11 mouse cellular contexts compared by ENCODE assay signal in the genomic region with DNA sequence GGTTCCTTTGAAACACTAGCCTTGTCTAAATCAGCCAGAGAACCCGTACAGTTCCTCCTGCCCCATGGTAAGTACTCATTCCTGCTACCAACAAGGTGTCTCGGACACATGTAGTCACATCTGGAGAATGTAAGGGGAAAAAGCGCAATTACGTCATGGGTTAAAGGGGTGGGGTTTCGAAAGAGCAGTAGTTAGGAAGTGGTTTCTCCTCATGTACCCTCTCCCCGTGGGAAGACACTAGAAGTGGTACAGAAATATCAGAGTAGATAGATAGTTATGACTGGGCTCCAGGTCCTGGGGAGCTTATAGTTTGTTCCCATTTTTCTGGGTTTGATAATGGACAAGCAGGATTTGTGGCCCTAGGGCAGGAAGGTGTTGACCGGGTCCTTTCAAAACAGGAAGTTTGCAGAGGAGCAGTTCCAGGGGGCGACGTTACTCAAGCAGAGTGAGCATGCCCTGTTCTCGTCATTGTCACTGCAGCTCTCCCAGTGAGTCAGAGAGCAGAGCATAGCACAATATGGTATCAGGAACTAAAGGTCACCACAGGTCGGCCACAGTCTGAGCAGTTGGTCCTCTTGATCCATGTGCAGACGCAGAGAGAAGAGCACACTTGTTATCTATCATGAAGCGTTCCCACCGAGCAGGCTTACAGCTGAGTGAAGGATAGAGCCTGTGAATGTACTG. TPM values are rescaled to one million over a fixed set of nuclear protein-coding genes. Genes with fewer than 3 reads are reported as not detected.
DNase-seq lines count a peak whose midpoint lies in the region; ATAC-seq and TF ChIP-seq lines count a peak whose summit lies in the region.
"Had no signal": no experiment of that assay in that cellular context is flagged by ENCODE, and none has a peak within 500 bp of the region (broad histone marks: within the 10 kb centered on the region; RNA-seq: fewer than 3 reads in every experiment).

No protein-coding gene starts in this region.

- WGBS in heart, embryonic 12.5 days, result 51% methylated on average over 14 of the region's 14 CpGs
- WGBS in thymus, adult 2 months, result 47% methylated on average over 14 of the region's 14 CpGs
- 35% methylated on average over 14 of the region's 14 CpGs for WGBS in liver, embryonic 14.5 days (ENCODE audit: insufficient replicate concordance)
- WGBS in heart, embryonic 11.5 days (ENCODE audit: insufficient replicate concordance), result 60% methylated on average over 14 of the region's 14 CpGs

- 0 out of 2 replicates have a peak, but pooled peaks have one; percentile 41 for ATAC-seq in heart, embryonic 12.5 days (ENCODE audit: insufficient number of reproducible peaks, low FRiP score)
- ATAC-seq in liver, embryonic 14.5 days (ENCODE audit: insufficient read depth), result 0 out of 2 replicates have a peak, but pooled peaks have one; percentile 15
- no peak for ATAC-seq in heart, embryonic 11.5 days (replicated peaks; ENCODE audit: insufficient number of reproducible peaks, low FRiP score, low TSS enrichment)

- 0 out of 2 replicates have a peak overlapping the region, but pooled peaks have one; percentile 4 for H3K27ac ChIP-seq in heart, embryonic 12.5 days (ENCODE audit: poor library complexity, severe bottlenecking)
- no peak overlapping the region for H3K27ac ChIP-seq in thymus, adult 2 months (ENCODE audit: control insufficient read depth, insufficient read depth, low read length)
- no peak overlapping the region for H3K27ac ChIP-seq in liver, embryonic 14.5 days
- H3K27ac ChIP-seq in heart, embryonic 11.5 days (ENCODE audit: low read depth, low read length), result no peak overlapping the region
- H3K27ac ChIP-seq: limb, embryonic 10.5 days had no signal

- H3K9ac ChIP-seq in heart, embryonic 12.5 days, result no peak overlapping the region
- no peak overlapping the region for H3K9ac ChIP-seq in liver, embryonic 14.5 days (replicated peaks)
- H3K9ac ChIP-seq in heart, embryonic 11.5 days (ENCODE audit: low read depth, low read length), result no peak overlapping the region

- H3K4me2 ChIP-seq in heart, embryonic 12.5 days, result no peak overlapping the region
- no peak overlapping the region for H3K4me2 ChIP-seq in liver, embryonic 14.5 days (ENCODE audit: low read depth)
- no peak overlapping the region for H3K4me2 ChIP-seq in heart, embryonic 11.5 days

- no peak overlapping the region for H3K4me3 ChIP-seq in heart, embryonic 12.5 days
- H3K4me3 ChIP-seq in thymus, adult 2 months (ENCODE audit: control insufficient read depth, insufficient read depth, low read length), result no peak overlapping the region
- H3K4me3 ChIP-seq in liver, embryonic 14.5 days (ENCODE audit: insufficient read depth in 1 of 2, low read depth in 2 of 2, low read length in 2 of 2), result no peak overlapping the region
- H3K4me3 ChIP-seq in heart, embryonic 11.5 days (ENCODE audit: low read depth, low read length), result no peak overlapping the region
- H3K4me3 ChIP-seq: erythroblast, embryonic 14.5 days; limb, embryonic 10.5 days had no signal

- H3K9me3 ChIP-seq in heart, embryonic 12.5 days (replicated peaks), result no peaks in the 10 kb centered on the region
- no peaks in the 10 kb centered on the region for H3K9me3 ChIP-seq in liver, embryonic 14.5 days (ENCODE audit: control insufficient read depth, low read length)
- no peaks in the 10 kb centered on the region for H3K9me3 ChIP-seq in heart, embryonic 11.5 days (replicated peaks; ENCODE audit: control insufficient read depth, low read length)
- H3K9me3 ChIP-seq: limb, embryonic 10.5 days had no signal

- H3K27me3 ChIP-seq in heart, embryonic 12.5 days (replicated peaks), result no peaks in the 10 kb centered on the region
- H3K27me3 ChIP-seq in thymus, adult 2 months (ENCODE audit: control insufficient read depth, insufficient read depth, low read length), result no peaks in the 10 kb centered on the region
- H3K27me3 ChIP-seq in liver, embryonic 14.5 days (ENCODE audit: control insufficient read depth, insufficient read depth, low read length), result no peaks in the 10 kb centered on the region
- H3K27me3 ChIP-seq in heart, embryonic 11.5 days (ENCODE audit: control insufficient read depth, insufficient read depth, low read length), result no peaks in the 10 kb centered on the region

- H3K4me1 ChIP-seq in heart, embryonic 12.5 days (replicated peaks), result no peaks in the 10 kb centered on the region
- H3K4me1 ChIP-seq in thymus, adult 2 months (replicated peaks; ENCODE audit: control insufficient read depth, insufficient read depth, low read length), result peaks cover 4% of the 10 kb centered on the region
- no peaks in the 10 kb centered on the region for H3K4me1 ChIP-seq in liver, embryonic 14.5 days (replicated peaks; ENCODE audit: control insufficient read depth in 2 of 2, insufficient read depth in 2 of 2, low read length in 1 of 2)
- no peaks in the 10 kb centered on the region for H3K4me1 ChIP-seq in heart, embryonic 11.5 days (ENCODE audit: control insufficient read depth, insufficient read depth, low read length)

- H3K36me3 ChIP-seq in heart, embryonic 12.5 days, result peaks cover 84% of the 10 kb centered on the region
- H3K36me3 ChIP-seq in thymus, adult 2 months (ENCODE audit: control insufficient read depth, insufficient read depth, low read length), result no peaks in the 10 kb centered on the region
- H3K36me3 ChIP-seq in liver, embryonic 14.5 days (replicated peaks; ENCODE audit: control insufficient read depth, insufficient read depth, low read depth), result no peaks in the 10 kb centered on the region
- H3K36me3 ChIP-seq in heart, embryonic 11.5 days (ENCODE audit: control insufficient read depth, insufficient read depth, low read length), result peaks cover 24% of the 10 kb centered on the region

- TF ChIP-seq EP300 in liver, embryonic 14.5 days (IDR thresholded peaks at IDR 0.05; ENCODE audit: low read depth), result no peak

- no peak for TF ChIP-seq POLR2A in thymus, adult 2 months (IDR thresholded peaks at IDR 0.05; ENCODE audit: control insufficient read depth, extremely low read depth, insufficient read depth, low read length, poor library complexity)

- no peak for DNase-seq in heart, postnatal 10 days
- peak; percentile 6 for DNase-seq in thymus, adult 2 months
- DNase-seq in thymus, postnatal 10 days (ENCODE audit: low spot score in 2 of 2), result no peak
- peak in 1 of 3 experiments; percentile 17 for DNase-seq in liver, embryonic 14.5 days (ENCODE audit: low read depth in 3 of 3, low spot score in 3 of 3)
- peak; percentile 15 for DNase-seq in thymus, postnatal 25 days
- no peak for DNase-seq in right cerebral cortex, adult 18-20 months
- DNase-seq: cerebellum, adult 11 months had no signal

- intact Hi-C loops in heart, postnatal 10 days (cut with DNase I), result loop anchor here (2.0 kb wide), 2 partner anchors 443 to 475 kb away; no protein-coding TSS in a partner anchor

- no peak for TF ChIP-seq CTCF in thymus, adult 2 months (IDR thresholded peaks at IDR 0.05; ENCODE audit: borderline replicate concordance, control insufficient read depth, extremely low read depth, insufficient read depth, low read length, poor library complexity)
- TF ChIP-seq CTCF in liver, embryonic 14.5 days (IDR thresholded peaks at IDR 0.05; ENCODE audit: low read depth), result no peak

RNA-seq across cellular contexts. Expression of a gene that starts 30.1 kb away (rescaled TPM):
- 37.8 and 39.0 TPM in 2 replicates for polyA plus RNA-seq in heart, embryonic 12.5 days (2016; fragmentation: Nextera tagmentation; extraction: Ambion mirVana)
- total RNA-seq in heart, postnatal 10 days (2021), result 10 to 100 TPM; 55.3 to 55.5 TPM
- 5.2 and 5.6 TPM in 2 replicates for polyA plus RNA-seq in thymus, adult 2 months (2012; rRNA removed)
- 3.1 and 7.8 TPM in 2 replicates for polyA plus RNA-seq in liver, embryonic 14.5 days (2012; rRNA removed)
- 25.5 and 28.1 TPM in 2 replicates for polyA plus RNA-seq in liver, embryonic 14.5 days (2014; fragmentation: Nextera tagmentation; extraction: Ambion mirVana)
- 30.2 and 41.3 TPM in 2 replicates for polyA plus RNA-seq in heart, embryonic 11.5 days (2014; fragmentation: Nextera tagmentation; extraction: Ambion mirVana)

Comparison
In these comparisons a context has a peak if more than half of its experiments do, and no peak if none do; other contexts are left out.
1. DNase-seq: peak in thymus, adult 2 months (single experiment) and thymus, postnatal 25 days (single experiment); none in heart, postnatal 10 days (0 of 2), thymus, postnatal 10 days (0 of 2) and right cerebral cortex, adult 18-20 months (single experiment).